Mouse (Mus musculus): ENCODE results near the gene Fbxo40. TPM values are rescaled to one million over a fixed set of nuclear protein-coding genes. Genes with fewer than 3 reads are reported as not detected.

The Fbxo40 gene
- polyA plus RNA-seq, 2 experiments = 0.26 to 0.44 TPM

DNA sequence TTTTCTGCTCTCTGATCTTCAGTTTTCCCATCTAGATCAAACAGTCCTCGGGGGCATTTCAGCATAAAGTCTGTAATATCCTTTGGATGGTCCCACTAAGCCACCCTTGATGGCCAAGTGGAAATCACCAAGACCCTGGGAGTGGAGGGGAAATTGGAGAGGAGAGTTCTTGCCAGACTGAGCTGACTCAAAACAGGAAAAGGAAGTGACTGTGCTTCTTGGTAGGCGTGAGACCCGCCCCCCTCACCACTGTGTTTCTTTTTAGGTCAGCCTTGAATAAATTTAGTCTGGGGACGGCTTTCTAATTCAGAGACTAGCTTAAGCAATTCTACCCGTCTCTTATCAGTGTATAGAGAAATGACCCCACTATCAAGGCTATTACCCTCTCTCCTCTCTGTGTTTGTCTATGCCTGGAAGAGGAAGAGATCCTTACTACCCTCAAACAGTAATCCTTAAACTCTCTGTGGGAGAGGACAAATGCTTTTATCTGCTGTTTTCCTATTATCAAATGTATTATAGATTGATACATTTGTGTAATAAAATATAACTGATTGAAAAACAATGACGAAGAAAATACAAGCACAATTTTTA, 49.0 kb downstream of the Fbxo40 start:
- Histone ChIP-seq H3K4me2 (replicated peaks; ENCODE audit: low read depth, low read length, severe bottlenecking) (no peak overlapping the region), H3K9ac (ENCODE audit: low read depth, low read length, severe bottlenecking) (no peak overlapping the region), H3K9me3 (ENCODE audit: control insufficient read depth, low read length) (no peaks in the 10 kb centered on the region), H3K27me3 (ENCODE audit: control insufficient read depth, insufficient read depth, low read length) (no peaks in the 10 kb centered on the region), H3K4me1 (ENCODE audit: control insufficient read depth, insufficient read depth, low read length) (no peaks in the 10 kb centered on the region; the same call in 1 of the 2 replicates), H3K27ac (replicated peaks; ENCODE audit: low read depth, low read length) (no peak overlapping the region), H3K4me3 (replicated peaks; ENCODE audit: low read length) (no peak overlapping the region), H3K36me3 (ENCODE audit: control insufficient read depth, insufficient read depth, low read length) (no peaks in the 10 kb centered on the region)
- no peak for TF ChIP-seq POLR2A (IDR thresholded peaks at IDR 0.05; ENCODE audit: borderline replicate concordance, extremely low read depth, insufficient read depth, insufficient read length)
- WGBS = 75% methylated on average over 6 of the region's 6 CpGs
- ATAC-seq (ENCODE audit: low FRiP score, low read depth) (no peak), DNase-seq (ENCODE audit: low spot score) (no peak)

DNA sequence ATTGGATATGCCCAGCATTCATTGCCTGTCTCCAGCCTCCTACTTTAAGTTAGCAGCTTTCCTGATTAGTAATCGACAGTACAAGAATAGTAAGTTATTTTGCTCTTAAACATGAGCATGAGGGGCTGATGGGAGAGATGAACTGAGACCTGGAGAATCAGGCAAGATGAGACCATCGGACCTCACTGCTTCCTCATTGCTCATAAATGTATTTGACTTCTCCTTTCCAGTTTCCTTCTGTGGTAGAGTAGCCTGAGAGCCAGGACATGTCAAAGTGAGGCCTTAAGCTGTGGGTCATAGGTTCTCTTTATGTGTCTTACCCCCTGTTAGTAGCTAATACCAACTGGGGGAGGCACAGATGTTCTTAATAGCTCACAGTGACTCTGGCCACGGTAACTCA, 54.5 kb downstream of the Fbxo40 start:
- no peak overlapping the region for H3K9ac ChIP-seq (ENCODE audit: low read depth, low read length, severe bottlenecking)
- ATAC-seq (ENCODE audit: low FRiP score, low read depth) (no peak), DNase-seq (ENCODE audit: low spot score) (no peak)
- no peak for TF ChIP-seq POLR2A (IDR thresholded peaks at IDR 0.05; ENCODE audit: borderline replicate concordance, extremely low read depth, insufficient read depth, insufficient read length)
- H3K4me2 ChIP-seq (replicated peaks; ENCODE audit: low read depth, low read length, severe bottlenecking) = no peak overlapping the region
- peaks cover 20% of the 10 kb centered on the region for H3K36me3 ChIP-seq (ENCODE audit: control insufficient read depth, insufficient read depth, low read length)
- no peak overlapping the region for H3K27ac ChIP-seq (replicated peaks; ENCODE audit: low read depth, low read length)
- WGBS = 71% methylated on average over 3 of the region's 3 CpGs
- peaks cover 6% of the 10 kb centered on the region; the same call in 1 of the 2 replicates for H3K4me1 ChIP-seq (ENCODE audit: control insufficient read depth, insufficient read depth, low read length)
- H3K27me3 ChIP-seq (ENCODE audit: control insufficient read depth, insufficient read depth, low read length) = no peaks in the 10 kb centered on the region
- no peak overlapping the region for H3K4me3 ChIP-seq (replicated peaks; ENCODE audit: low read length)
- H3K9me3 ChIP-seq (ENCODE audit: control insufficient read depth, low read length) = no peaks in the 10 kb centered on the region

DNA sequence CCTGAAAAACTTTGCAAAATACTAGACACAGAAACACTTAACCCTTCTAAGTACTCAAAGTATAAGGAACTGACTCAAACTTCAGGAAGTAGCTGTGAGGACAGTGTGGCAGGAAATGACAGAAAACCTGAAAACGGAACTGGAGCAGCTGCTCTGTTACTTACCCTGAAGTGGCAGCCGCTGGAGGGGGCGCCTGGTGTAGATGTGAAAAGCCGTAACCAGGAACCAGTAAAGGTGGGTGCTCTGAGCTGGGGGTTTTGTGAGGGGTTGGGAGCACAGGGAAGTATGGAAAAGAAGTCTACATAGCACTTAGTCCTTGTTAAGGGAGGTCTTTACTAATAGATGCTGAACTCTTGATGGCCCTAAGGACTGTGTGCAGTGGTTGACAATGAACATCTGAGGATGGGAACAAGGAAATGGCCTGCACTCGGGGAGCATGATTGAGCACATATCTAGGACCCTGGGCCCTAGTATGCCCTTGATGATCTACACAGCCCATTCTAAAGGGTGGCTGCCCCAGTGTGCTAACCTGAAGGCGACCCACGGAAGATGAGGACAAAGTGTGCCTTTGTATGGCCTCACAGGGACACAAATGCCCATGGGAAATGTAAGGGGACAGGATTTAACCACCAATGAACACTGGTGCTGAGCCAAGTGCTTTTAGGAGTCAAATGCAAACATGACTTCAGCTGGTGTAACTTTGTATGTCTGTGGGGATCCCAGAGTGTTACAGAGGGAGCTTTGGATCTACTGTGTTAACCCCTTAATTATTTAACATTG, 55.2 kb downstream of the Fbxo40 start, which contains the start of gene Hcls1:
Gene Hcls1 (plus strand): TSS at position 143 of the 780 bp plus-strand sequence.
- Histone ChIP-seq H3K9me3 (ENCODE audit: control insufficient read depth, low read length) (no peaks in the 10 kb centered on the region), H3K36me3 (ENCODE audit: control insufficient read depth, insufficient read depth, low read length) (peaks cover 28% of the 10 kb centered on the region), H3K27ac (replicated peaks; ENCODE audit: low read depth, low read length) (peak within 1 kb of the TSS; percentile 35; the same call in 1 of the 2 replicates), H3K4me2 (replicated peaks; ENCODE audit: low read depth, low read length, severe bottlenecking) (no peak within 1 kb of the TSS), H3K27me3 (ENCODE audit: control insufficient read depth, insufficient read depth, low read length) (no peaks in the 10 kb centered on the region), H3K4me3 (replicated peaks; ENCODE audit: low read length) (no peak within 1 kb of the TSS), H3K9ac (ENCODE audit: low read depth, low read length, severe bottlenecking) (no peak within 1 kb of the TSS), H3K4me1 (ENCODE audit: control insufficient read depth, insufficient read depth, low read length) (peaks cover 6% of the 10 kb centered on the region; the same call in 1 of the 2 replicates)
- ATAC-seq (ENCODE audit: low FRiP score, low read depth) (no peak), DNase-seq (ENCODE audit: low spot score) (no peak)
- WGBS = 72% methylated on average over 7 of the region's 7 CpGs
- TF ChIP-seq POLR2A (IDR thresholded peaks at IDR 0.05; ENCODE audit: borderline replicate concordance, extremely low read depth, insufficient read depth, insufficient read length) = no peak

DNA sequence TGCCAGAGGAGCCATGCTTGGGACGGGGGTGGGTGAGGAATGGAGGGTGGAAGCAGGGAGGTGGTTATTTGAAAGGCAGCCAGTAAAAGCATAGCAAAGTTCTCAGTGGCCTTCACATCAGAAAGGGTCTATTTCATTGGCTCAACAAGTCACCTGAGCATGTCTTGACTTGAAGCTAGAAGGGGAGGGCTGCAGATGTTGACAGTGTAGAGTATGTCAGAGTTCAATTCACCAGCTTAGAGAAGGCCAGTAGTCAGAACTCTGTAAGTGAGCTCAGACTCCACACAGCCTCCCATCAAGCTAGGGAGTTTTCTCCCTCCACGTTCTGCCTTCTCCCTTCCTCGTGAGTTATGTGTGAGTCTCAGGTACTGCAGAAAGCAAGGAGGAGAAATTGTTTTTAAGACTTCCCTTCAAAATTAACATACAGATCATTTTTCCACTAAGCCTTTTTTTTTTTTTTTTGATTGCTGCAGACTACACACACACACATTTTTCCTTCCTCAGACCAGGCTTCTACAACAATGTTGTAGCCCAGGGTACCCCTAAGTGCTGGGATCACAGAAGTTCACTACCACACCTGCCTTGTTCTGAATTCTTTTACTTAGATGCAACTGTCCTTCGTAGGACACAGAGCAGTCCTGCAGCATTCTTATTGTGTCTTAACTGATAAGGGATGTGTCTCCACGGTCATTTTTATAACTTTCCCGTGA, 56.0 kb downstream of the Fbxo40 start:
- 55% methylated on average over 6 of the region's 6 CpGs for whole genome bisulfite sequencing
- DNase-seq (ENCODE audit: low spot score) = peak; percentile 33

DNA sequence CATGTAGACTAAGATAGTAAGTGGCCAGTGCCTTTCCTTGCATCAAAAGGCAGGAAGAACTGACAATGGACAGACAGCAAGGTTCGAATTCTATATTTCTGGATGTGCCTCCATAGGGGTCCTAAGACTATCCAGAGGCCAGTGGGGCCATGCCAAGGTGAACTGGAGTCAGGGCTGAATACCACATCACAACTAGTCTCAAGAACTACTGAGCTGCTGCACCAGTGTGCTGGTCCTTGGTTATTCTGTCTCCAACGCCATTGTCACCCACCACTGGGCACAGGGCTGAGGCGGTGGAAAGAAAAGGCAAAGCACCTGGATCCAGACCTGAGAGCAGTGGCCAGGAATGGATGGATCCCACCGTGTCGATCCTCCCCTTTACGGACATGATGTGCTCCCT, 57.7 kb downstream of the Fbxo40 start:
- DNase-seq (ENCODE audit: low spot score) = no peak
- no peak overlapping the region for H3K4me3 ChIP-seq (replicated peaks; ENCODE audit: low read length)
- no peaks in the 10 kb centered on the region for H3K27me3 ChIP-seq (ENCODE audit: control insufficient read depth, insufficient read depth, low read length)
- H3K36me3 ChIP-seq (ENCODE audit: control insufficient read depth, insufficient read depth, low read length) = peaks cover 53% of the 10 kb centered on the region
- H3K27ac ChIP-seq (replicated peaks; ENCODE audit: low read depth, low read length) = no peak overlapping the region
- H3K4me2 ChIP-seq (replicated peaks; ENCODE audit: low read depth, low read length, severe bottlenecking) = no peak overlapping the region
- no peak for TF ChIP-seq POLR2A (IDR thresholded peaks at IDR 0.05; ENCODE audit: borderline replicate concordance, extremely low read depth, insufficient read depth, insufficient read length)
- H3K9ac ChIP-seq (ENCODE audit: low read depth, low read length, severe bottlenecking) = no peak overlapping the region
- 88% methylated on average over 6 of the region's 6 CpGs for WGBS
- ATAC-seq (ENCODE audit: low FRiP score, low read depth) = no peak
- H3K9me3 ChIP-seq (ENCODE audit: control insufficient read depth, low read length) = no peaks in the 10 kb centered on the region
- peaks cover 6% of the 10 kb centered on the region; the same call in 1 of the 2 replicates for H3K4me1 ChIP-seq (ENCODE audit: control insufficient read depth, insufficient read depth, low read length)

More for the DNA sequence above, 56.0 kb downstream of the Fbxo40 start:
- no peak overlapping the region for H3K4me2 ChIP-seq (replicated peaks; ENCODE audit: low read depth, low read length, severe bottlenecking)
- peak; percentile 69 for ATAC-seq (ENCODE audit: low FRiP score, low read depth)
- no peaks in the 10 kb centered on the region for H3K27me3 ChIP-seq (ENCODE audit: control insufficient read depth, insufficient read depth, low read length)
- H3K4me3 ChIP-seq (replicated peaks; ENCODE audit: low read length) = no peak overlapping the region
- H3K27ac ChIP-seq (replicated peaks; ENCODE audit: low read depth, low read length) = peak overlapping the region; percentile 35; the same call in 1 of the 2 replicates
- H3K4me1 ChIP-seq (ENCODE audit: control insufficient read depth, insufficient read depth, low read length) = peaks cover 6% of the 10 kb centered on the region; the same call in 1 of the 2 replicates
- TF ChIP-seq POLR2A (IDR thresholded peaks at IDR 0.05; ENCODE audit: borderline replicate concordance, extremely low read depth, insufficient read depth, insufficient read length) = no peak
- no peak overlapping the region for H3K9ac ChIP-seq (ENCODE audit: low read depth, low read length, severe bottlenecking)
- H3K9me3 ChIP-seq (ENCODE audit: control insufficient read depth, low read length) = no peaks in the 10 kb centered on the region
- H3K36me3 ChIP-seq (ENCODE audit: control insufficient read depth, insufficient read depth, low read length) = peaks cover 35% of the 10 kb centered on the region
